Mouse (Mus musculus) neural tube, embryonic 12.5 days (tissue): ENCODE data around the gene Nit2. TPM values are rescaled to one million over a fixed set of nuclear protein-coding genes. Genes with fewer than 3 reads are reported as not detected.

Source experiments
- ATAC-seq: fragments of 200-750 bp; cut with Nextera tagmentation; 2 replicates; pipeline ENCODE4 v1.8.0; 2017; ENCODE audit warnings: low read depth, mild to moderate bottlenecking, moderate TSS enrichment, moderate library complexity; ENCODE audit not compliant: low FRiP score
- H3K27ac ChIP-seq: fragments of 300-500 bp; sonication (generic); 2 replicates; pipeline ENCODE4 v1.5.1; 2016
- H3K27me3 ChIP-seq: fragments of 300-500 bp; sonication (generic); replicated peaks from 2 replicates; pipeline ENCODE4 v1.6.1; 2016; ENCODE audit warnings: mild to moderate bottlenecking
- H3K36me3 ChIP-seq: fragments of 300-500 bp; sonication (generic); 2 replicates; pipeline ENCODE4 v1.6.1; 2016; ENCODE audit warnings: mild to moderate bottlenecking
- H3K4me1 ChIP-seq: fragments of 300-500 bp; sonication (generic); 2 replicates; pipeline ENCODE4 v1.6.1; 2016
- H3K4me2 ChIP-seq: fragments of 300-500 bp; sonication (generic); replicated peaks from 2 replicates; pipeline ENCODE4 v1.6.1; 2016; ENCODE audit warnings: mild to moderate bottlenecking
- H3K4me3 ChIP-seq: fragments of 300-500 bp; sonication (generic); 2 replicates; pipeline ENCODE4 v1.5.1; 2016
- H3K9ac ChIP-seq: fragments of 300-500 bp; sonication (generic); 2 replicates; pipeline ENCODE4 v1.6.1; 2016; ENCODE audit warnings: mild to moderate bottlenecking
- H3K9me3 ChIP-seq: fragments of 300-500 bp; sonication (generic); 2 replicates; pipeline ENCODE4 v1.6.1; 2016; ENCODE audit warnings: mild to moderate bottlenecking
- WGBS: fragments of 180-500 bp; shearing (Covaris S2); methylation state at CpG from one replicate; pipeline ENCODE4 v1.1.7; 2016; 5-methylcytosine and 5-hydroxymethylcytosine counted together
- polyA plus RNA-seq: library from polyadenylated mRNA; unstranded; fragments of >200 nt; fragmentation: Nextera tagmentation; extraction: Ambion mirVana; gene quantifications from 2 replicates; pipeline ENCODE4 v1.2.1, GENCODE M21; 2016

Gene Nit2
- polyA plus RNA-seq, 1 experiment from 2014 or later = 38.1 TPM

DNA sequence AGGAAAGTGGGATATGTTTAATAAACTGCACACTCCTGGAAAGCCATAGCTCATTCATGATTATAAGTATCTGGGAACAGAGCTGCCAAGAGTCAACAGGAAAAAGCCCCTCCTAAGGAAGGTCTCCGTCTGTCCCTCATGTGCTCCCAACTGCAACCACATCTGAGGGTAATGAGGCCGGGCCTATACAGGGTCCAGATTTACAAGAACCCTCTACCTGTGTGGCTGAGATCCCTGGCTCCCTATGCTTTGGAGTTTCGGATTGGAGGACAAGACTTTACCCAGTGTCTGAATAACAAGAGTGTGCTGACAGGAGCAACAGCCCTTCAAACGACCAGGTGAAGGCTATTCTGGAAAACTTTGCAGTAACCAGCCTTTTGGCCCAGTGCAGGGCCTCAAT, 9.4 kb downstream of the Nit2 start:
- H3K4me3 ChIP-seq = no peak overlapping the region
- no peak overlapping the region for H3K9ac ChIP-seq
- WGBS = 79% methylated on average over 4 of the region's 4 CpGs
- no peaks in the 10 kb centered on the region for H3K4me1 ChIP-seq
- H3K27ac ChIP-seq = no peak overlapping the region
- no peak for ATAC-seq
- peaks cover 36% of the 10 kb centered on the region for H3K36me3 ChIP-seq
- H3K4me2 ChIP-seq = no peak overlapping the region
- no peaks in the 10 kb centered on the region for H3K27me3 ChIP-seq
- H3K9me3 ChIP-seq = no peaks in the 10 kb centered on the region

DNA sequence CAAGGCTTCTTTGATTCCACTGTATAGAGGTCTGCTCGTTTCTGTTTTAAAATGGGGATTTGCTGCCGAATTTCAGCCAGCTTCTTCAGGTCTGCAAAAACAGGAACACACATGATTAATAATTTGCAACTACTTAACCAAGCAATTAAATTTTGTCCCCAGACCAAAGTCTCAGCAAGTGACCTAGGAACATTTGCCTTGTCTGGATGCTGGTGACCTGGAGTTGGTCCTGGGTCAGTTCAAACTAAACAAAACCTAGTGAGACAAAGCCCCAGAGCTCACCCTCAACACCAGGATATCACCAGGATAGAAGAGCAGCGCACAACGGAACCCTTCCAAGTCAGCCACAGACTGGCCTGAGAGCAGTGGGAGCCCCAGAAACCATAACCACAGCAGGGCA, 10.1 kb downstream of the Nit2 start:
- Histone ChIP-seq H3K27ac (no peak overlapping the region), H3K4me3 (no peak overlapping the region), H3K27me3 (no peaks in the 10 kb centered on the region), H3K4me2 (no peak overlapping the region), H3K9ac (no peak overlapping the region), H3K36me3 (peaks cover 41% of the 10 kb centered on the region), H3K9me3 (no peaks in the 10 kb centered on the region), H3K4me1 (no peaks in the 10 kb centered on the region)
- WGBS = 94% methylated on average over 4 of the region's 4 CpGs
- ATAC-seq = no peak

DNA sequence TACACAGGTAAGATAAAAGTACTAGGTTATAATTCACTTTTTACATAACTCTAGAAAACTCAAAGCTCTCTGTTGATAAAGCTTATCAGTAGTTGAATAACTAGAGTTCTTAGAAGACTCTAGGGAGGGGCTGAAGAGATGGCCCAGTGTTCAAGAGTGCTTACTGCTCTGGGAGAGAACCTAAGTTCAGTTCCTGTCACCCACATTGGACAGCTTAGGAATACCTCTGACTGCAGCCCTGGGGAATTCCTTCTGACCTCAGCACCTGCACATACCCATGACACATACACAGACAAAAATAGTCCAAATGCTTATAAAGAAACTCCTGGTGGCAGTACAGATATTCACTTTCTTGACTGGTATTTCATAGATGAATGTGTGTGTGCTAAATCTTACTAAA, 11.2 kb downstream of the Nit2 start:
- no peaks in the 10 kb centered on the region for H3K27me3 ChIP-seq
- no peak overlapping the region for H3K4me2 ChIP-seq
- H3K9me3 ChIP-seq = no peaks in the 10 kb centered on the region
- ATAC-seq = no peak
- H3K4me1 ChIP-seq = no peaks in the 10 kb centered on the region
- H3K9ac ChIP-seq = no peak overlapping the region
- H3K36me3 ChIP-seq = peaks cover 51% of the 10 kb centered on the region
- no peak overlapping the region for H3K27ac ChIP-seq
- H3K4me3 ChIP-seq = no peak overlapping the region

DNA sequence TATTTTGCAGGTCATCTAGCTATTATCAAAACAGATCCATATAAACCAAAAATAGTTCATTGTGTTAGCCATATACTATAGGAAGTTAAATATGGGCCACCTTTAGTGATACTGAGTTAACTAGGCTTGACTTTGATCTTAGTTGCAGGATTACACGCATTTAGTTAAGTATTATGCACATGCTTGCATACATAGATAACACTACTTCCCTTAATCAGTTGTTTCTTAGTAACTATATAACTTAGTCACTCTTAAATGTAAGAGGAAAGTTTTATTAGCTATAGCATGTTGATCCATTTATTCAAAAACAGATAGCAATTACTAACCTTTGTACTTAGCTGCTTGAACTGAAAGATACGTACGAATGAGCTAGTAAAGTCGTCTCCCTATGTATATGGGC, 15.7 kb downstream of the Nit2 start:
- H3K9me3 ChIP-seq = no peaks in the 10 kb centered on the region
- ATAC-seq = no peak
- no peak overlapping the region for H3K4me2 ChIP-seq
- no peaks in the 10 kb centered on the region for H3K4me1 ChIP-seq
- peaks cover 53% of the 10 kb centered on the region for H3K36me3 ChIP-seq
- 97% methylated on average over 4 of the region's 4 CpGs for WGBS
- H3K9ac ChIP-seq = no peak overlapping the region
- no peak overlapping the region for H3K4me3 ChIP-seq
- H3K27me3 ChIP-seq = no peaks in the 10 kb centered on the region
- no peak overlapping the region for H3K27ac ChIP-seq

DNA sequence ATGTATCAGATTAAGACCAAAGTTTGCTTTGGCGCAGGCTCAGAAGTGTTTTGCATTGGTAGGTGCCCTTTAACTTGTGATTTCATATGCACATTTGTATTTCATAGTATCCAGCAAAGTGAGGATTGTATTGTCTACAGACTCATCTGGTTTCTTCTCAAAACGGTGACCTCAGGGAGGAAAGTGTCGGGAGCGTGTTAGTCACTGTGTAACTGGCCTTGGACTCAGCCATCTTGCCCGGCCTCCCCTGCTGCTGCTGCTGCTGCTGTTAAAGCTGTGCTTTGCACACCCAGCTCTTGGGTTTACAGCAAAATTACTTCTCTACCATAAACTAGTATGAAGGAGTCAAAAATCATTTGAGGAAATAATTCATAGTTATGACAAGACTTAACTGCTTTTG, 22.4 kb downstream of the Nit2 start:
- Histone ChIP-seq H3K4me3 (no peak overlapping the region), H3K9me3 (no peaks in the 10 kb centered on the region), H3K27ac (no peak overlapping the region), H3K36me3 (peaks cover 33% of the 10 kb centered on the region), H3K4me1 (no peaks in the 10 kb centered on the region), H3K9ac (no peak overlapping the region), H3K4me2 (no peak overlapping the region), H3K27me3 (no peaks in the 10 kb centered on the region)
- WGBS = 97% methylated on average over 5 of the region's 5 CpGs
- no peak for ATAC-seq

DNA sequence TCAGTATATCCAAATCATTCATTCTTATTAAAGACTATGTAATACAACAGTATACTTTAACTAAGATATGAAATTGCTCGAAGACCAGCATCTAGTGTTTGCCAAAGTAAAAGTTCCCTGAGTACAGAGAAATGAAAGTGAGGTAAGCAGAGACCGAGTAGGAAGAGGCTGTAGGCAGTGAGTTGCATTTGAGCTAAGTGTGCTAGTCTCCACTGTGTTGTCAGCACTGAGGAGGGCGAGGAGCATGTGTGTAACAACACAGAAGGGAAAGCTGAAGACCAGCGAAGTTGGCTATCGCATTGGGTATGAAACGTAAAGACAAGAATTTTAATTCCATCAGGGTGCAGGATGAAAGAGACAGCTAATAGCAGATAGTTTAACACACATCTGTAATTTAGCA, 33.5 kb downstream of the Nit2 start:
- ATAC-seq = no peak
- no peaks in the 10 kb centered on the region for H3K27me3 ChIP-seq
- 95% methylated on average over 6 of the region's 6 CpGs for WGBS
- H3K4me3 ChIP-seq = no peak overlapping the region
- no peaks in the 10 kb centered on the region for H3K9me3 ChIP-seq
- H3K9ac ChIP-seq = no peak overlapping the region
- no peak overlapping the region for H3K4me2 ChIP-seq
- H3K27ac ChIP-seq = no peak overlapping the region
- peaks cover 3% of the 10 kb centered on the region; the same call in 1 of the 2 replicates for H3K4me1 ChIP-seq
- peaks cover 24% of the 10 kb centered on the region for H3K36me3 ChIP-seq

DNA sequence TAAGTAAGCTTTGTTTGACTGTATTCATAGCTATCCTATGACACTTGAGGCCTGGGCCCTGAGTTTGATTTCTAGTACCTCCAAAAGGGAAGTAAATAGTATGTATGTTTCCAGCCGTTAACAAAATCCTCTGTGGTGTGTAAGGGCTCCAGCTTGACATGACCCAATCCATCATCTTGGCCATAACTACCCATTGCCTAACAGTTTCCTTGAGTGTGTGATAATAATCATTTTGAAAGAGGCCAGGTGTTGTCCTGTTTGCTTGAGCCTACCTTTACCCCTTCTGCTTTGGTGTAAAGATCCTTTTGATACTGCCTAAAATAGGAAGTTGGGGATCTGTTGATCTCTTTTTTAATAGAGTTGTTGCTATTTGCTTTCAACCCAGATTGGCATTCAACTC, 34.8 kb downstream of the Nit2 start:
- no peak for ATAC-seq
- Histone ChIP-seq H3K27ac (no peak overlapping the region), H3K4me1 (peaks cover 3% of the 10 kb centered on the region; the same call in 1 of the 2 replicates), H3K4me2 (no peak overlapping the region), H3K9me3 (no peaks in the 10 kb centered on the region), H3K27me3 (no peaks in the 10 kb centered on the region), H3K36me3 (peaks cover 18% of the 10 kb centered on the region), H3K9ac (no peak overlapping the region), H3K4me3 (no peak overlapping the region)
- 76% methylated on average over 1 of the region's 1 CpGs for WGBS

DNA sequence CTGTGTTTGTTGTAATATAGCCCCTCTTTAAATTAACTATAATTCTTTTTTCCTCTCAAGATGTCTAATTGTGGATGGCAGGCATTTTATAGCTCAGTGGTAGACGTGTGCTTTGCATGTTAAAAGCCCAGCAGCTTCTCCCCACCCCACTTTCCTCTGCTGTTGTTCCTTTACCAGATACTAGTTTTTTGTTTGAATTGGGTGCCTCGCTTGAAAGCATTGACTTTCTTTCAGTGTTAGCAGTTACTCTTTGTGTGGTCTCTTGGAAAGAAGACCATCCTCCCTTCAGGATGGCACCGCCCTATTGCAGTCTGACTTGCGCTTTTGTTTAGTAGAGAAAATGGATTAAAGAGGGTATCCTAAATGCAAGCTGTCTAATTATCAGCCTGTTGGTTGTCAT, 35.6 kb downstream of the Nit2 start:
- Histone ChIP-seq H3K9me3 (no peaks in the 10 kb centered on the region), H3K4me2 (no peak overlapping the region), H3K27ac (no peak overlapping the region), H3K27me3 (no peaks in the 10 kb centered on the region), H3K9ac (no peak overlapping the region), H3K4me1 (peaks cover 3% of the 10 kb centered on the region; the same call in 1 of the 2 replicates), H3K4me3 (no peak overlapping the region), H3K36me3 (peaks cover 14% of the 10 kb centered on the region)
- 31% methylated on average over 4 of the region's 4 CpGs for WGBS
- peak; percentile 61 for ATAC-seq

DNA sequence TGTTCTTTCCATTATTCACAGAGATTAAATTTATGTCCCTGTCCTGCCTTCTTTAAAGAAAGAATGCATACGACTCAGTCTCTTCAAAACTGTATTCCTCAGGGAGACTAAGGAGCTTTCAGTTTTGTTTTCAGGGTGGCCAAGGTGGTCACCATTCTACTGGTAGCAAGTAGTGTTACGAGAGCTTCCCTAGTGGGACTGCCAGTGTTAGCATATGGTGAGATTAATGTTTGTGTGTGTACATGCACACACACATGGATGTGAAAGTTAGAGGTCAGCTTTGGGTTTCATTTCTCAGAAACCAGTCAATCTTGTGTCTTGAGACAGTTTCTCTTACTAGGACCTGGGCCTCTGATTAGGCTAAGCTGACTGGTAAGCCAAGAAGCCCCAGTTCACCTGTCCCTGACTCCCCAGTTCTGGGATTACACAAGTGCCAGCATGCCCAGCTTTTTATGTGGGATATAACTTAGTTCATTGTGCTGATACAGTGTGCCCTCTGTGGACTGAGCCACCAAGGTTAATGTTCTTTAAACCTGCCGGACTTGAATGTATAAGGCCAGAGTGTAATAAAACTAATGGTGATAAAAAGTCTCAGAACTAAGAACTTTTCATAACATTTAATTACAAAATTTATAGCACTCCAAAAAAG, 36.3 kb downstream of the Nit2 start:
- no peak overlapping the region for H3K4me2 ChIP-seq

DNA sequence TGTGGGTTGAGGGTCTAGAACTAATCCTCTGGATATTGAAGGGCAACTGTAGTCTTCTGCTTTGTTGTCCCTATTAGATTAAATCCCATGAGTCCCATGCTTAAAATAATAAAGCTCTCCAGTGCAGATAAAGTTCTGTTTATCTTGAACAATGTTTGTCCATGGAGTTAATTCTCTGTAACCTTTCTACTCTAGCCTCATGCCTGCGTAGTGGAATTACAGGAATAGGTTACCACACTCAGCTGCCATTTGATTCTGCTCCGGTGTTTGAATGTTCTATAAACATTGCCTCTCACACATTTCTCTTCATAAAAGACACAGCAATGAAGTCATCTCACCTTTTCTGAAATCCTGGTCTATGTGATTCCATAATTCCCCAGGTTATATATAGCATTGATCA, 39.3 kb downstream of the Nit2 start:
- no peak overlapping the region for H3K27ac ChIP-seq

More for the DNA sequence above, 36.3 kb downstream of the Nit2 start:
- Histone ChIP-seq H3K4me3 (no peak overlapping the region), H3K9ac (no peak overlapping the region), H3K4me1 (peaks cover 3% of the 10 kb centered on the region; the same call in 1 of the 2 replicates), H3K27ac (no peak overlapping the region), H3K9me3 (no peaks in the 10 kb centered on the region), H3K36me3 (peaks cover 7% of the 10 kb centered on the region), H3K27me3 (no peaks in the 10 kb centered on the region)
- 51% methylated on average over 3 of the region's 3 CpGs for WGBS
- ATAC-seq = no peak

DNA sequence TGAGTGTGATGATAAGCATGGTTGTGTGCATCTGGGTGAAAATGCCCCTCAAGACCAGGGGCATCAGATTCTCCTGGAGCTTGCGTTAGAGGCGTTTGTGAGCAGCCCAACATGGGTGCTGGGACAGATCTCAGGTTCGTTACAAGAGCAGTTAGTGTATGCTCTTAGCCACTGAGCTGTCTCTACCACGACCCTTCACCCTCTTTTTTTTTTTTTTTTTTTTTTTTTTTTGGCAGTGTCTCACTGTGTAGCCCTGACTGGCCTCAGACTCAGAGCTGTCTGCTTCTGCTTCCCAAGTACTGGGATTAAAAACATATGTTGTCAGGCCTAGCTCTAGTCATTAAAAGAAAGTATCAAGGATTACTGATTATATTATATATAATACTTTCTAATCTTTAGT, 40.9 kb downstream of the Nit2 start:
- no peak overlapping the region for H3K4me2 ChIP-seq
- H3K9ac ChIP-seq = no peak overlapping the region
- 71% methylated on average over 4 of the region's 4 CpGs for WGBS
- no peaks in the 10 kb centered on the region for H3K27me3 ChIP-seq
- no peaks in the 10 kb centered on the region for H3K9me3 ChIP-seq
- no peak overlapping the region for H3K27ac ChIP-seq
- no peaks in the 10 kb centered on the region for H3K36me3 ChIP-seq
- no peak overlapping the region for H3K4me3 ChIP-seq
- no peak for ATAC-seq
- H3K4me1 ChIP-seq = peaks cover 18% of the 10 kb centered on the region

More for the DNA sequence above, 39.3 kb downstream of the Nit2 start:
- ATAC-seq = no peak
- peaks cover 14% of the 10 kb centered on the region for H3K4me1 ChIP-seq
- 94% methylated on average over 2 of the region's 2 CpGs for WGBS
- no peaks in the 10 kb centered on the region for H3K9me3 ChIP-seq
- H3K36me3 ChIP-seq = no peaks in the 10 kb centered on the region
- H3K27me3 ChIP-seq = no peaks in the 10 kb centered on the region
- no peak overlapping the region for H3K9ac ChIP-seq
- H3K4me2 ChIP-seq = no peak overlapping the region
- H3K4me3 ChIP-seq = no peak overlapping the region

DNA sequence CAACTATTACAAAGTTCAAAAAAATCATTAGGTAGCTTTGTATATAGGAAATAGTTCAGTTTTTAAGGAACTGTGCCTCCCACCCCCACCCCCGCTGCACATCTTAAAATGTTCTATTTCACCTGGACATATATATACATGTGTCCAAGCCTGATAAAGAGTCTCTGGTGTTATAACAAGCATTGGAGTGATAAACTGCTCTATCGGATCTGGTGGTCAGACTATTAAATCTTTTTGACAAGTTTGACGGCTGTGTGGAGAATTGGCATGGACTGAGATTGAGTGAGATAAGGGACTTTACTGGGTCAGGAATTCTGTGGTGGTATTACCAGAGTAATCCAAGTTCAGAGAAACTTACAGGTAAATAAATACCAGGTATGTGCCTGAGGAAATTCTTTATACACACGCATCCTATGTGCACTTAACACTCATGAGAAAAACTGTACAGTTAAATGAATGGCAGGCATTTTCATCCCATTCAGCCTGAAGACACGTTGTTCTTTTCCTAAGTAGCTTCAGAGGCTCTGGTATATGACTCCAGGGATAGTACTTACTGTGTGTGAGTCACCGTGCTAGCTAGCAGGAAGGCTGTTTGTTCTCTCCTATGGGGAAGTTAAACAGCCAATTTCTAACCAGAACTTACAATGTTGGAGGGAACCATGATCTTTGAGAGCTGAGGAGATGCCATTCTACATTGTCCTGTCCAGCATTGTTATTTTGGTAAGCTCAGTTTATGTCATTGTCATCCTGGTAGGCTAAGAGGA, 44.3 kb downstream of the Nit2 start:
- ATAC-seq = no peak
- H3K4me3 ChIP-seq = peak overlapping the region; percentile 99
- H3K4me1 ChIP-seq = peaks cover 18% of the 10 kb centered on the region
- H3K27me3 ChIP-seq = no peaks in the 10 kb centered on the region
- 60% methylated on average over 6 of the region's 6 CpGs for WGBS
- peak overlapping the region; percentile 70 for H3K4me2 ChIP-seq
- peak overlapping the region; percentile 94 for H3K9ac ChIP-seq
- H3K9me3 ChIP-seq = no peaks in the 10 kb centered on the region
- H3K27ac ChIP-seq = no peak overlapping the region
- H3K36me3 ChIP-seq = no peaks in the 10 kb centered on the region
